ENCODE assay signal across 8 mouse cellular contexts in genomic region chr4:141367997-141368791, GRCm38 (mm10). TPM values are rescaled to one million over a fixed set of nuclear protein-coding genes. Genes with fewer than 3 reads are reported as not detected.
A peak's percentile ranks its signal among the peaks of the same experiment; 100 is the strongest.
DNase-seq lines count a peak whose midpoint lies in the region; ATAC-seq and TF ChIP-seq lines count a peak whose summit lies in the region.

TSS of gene Fam131c (plus strand) at chr4:141368220.

- TF ChIP-seq EP300 in liver, embryonic 14.5 days (IDR thresholded peaks at IDR 0.05; ENCODE audit: low read depth), result no peak

- WGBS in embryonic facial prominence, embryonic 12.5 days, result under 1% methylated on average over 58 of the region's 71 CpGs
- under 1% methylated on average over 45 of the region's 71 CpGs for WGBS in hindbrain, embryonic 16.5 days
- WGBS in liver, embryonic 14.5 days (ENCODE audit: insufficient replicate concordance), result 3% methylated on average over 63 of the region's 71 CpGs

- H3K36me3 ChIP-seq in embryonic facial prominence, embryonic 12.5 days, result no peaks in the 10 kb centered on the region
- no peaks in the 10 kb centered on the region for H3K36me3 ChIP-seq in hindbrain, embryonic 16.5 days (ENCODE audit: control insufficient read depth, insufficient read depth, low read length)
- no peaks in the 10 kb centered on the region for H3K36me3 ChIP-seq in liver, embryonic 14.5 days (replicated peaks; ENCODE audit: control insufficient read depth, insufficient read depth, low read depth)

- H3K27me3 ChIP-seq in embryonic facial prominence, embryonic 12.5 days, result peaks cover 60% of the 10 kb centered on the region
- H3K27me3 ChIP-seq in hindbrain, embryonic 16.5 days (replicated peaks; ENCODE audit: control insufficient read depth, insufficient read depth, low read length), result peaks cover 15% of the 10 kb centered on the region
- H3K27me3 ChIP-seq in liver, embryonic 14.5 days (ENCODE audit: control insufficient read depth, insufficient read depth, low read length), result peaks cover 14% of the 10 kb centered on the region

- DNase-seq in ovary, postnatal 36 days (ENCODE audit: low spot score), result peak; percentile 45
- no peak for DNase-seq in ovary, postnatal 10 days (ENCODE audit: low spot score)
- no peak for DNase-seq in liver, embryonic 14.5 days (ENCODE audit: low read depth in 3 of 3, low spot score in 3 of 3)
- DNase-seq in retina, postnatal 1 day, result peak; percentile 72
- DNase-seq in spleen, postnatal 4 days (ENCODE audit: low spot score in 2 of 2), result no peak
- DNase-seq in layer of hippocampus, adult 8-10 months (ENCODE audit: low spot score in 2 of 2), result no peak

- H3K27ac ChIP-seq in embryonic facial prominence, embryonic 12.5 days, result no peak within 1 kb of the TSS
- peak within 1 kb of the TSS; percentile 16; the same call in 1 of the 2 replicates for H3K27ac ChIP-seq in hindbrain, embryonic 16.5 days (ENCODE audit: low read depth, low read length)
- no peak within 1 kb of the TSS for H3K27ac ChIP-seq in liver, embryonic 14.5 days

- no peak for TF ChIP-seq CTCF in liver, embryonic 14.5 days (IDR thresholded peaks at IDR 0.05; ENCODE audit: low read depth)

- peak within 1 kb of the TSS; percentile 100 for H3K4me2 ChIP-seq in embryonic facial prominence, embryonic 12.5 days (replicated peaks)
- H3K4me2 ChIP-seq in hindbrain, embryonic 16.5 days (ENCODE audit: low read length), result peak within 1 kb of the TSS; percentile 82
- peak within 1 kb of the TSS; percentile 56 for H3K4me2 ChIP-seq in liver, embryonic 14.5 days (ENCODE audit: low read depth)

- peak within 1 kb of the TSS; percentile 72 for H3K9ac ChIP-seq in embryonic facial prominence, embryonic 12.5 days
- H3K9ac ChIP-seq in hindbrain, embryonic 16.5 days (ENCODE audit: low read depth, low read length), result peak within 1 kb of the TSS; percentile 81
- no peak within 1 kb of the TSS for H3K9ac ChIP-seq in liver, embryonic 14.5 days (replicated peaks)

- no peaks in the 10 kb centered on the region for H3K9me3 ChIP-seq in embryonic facial prominence, embryonic 12.5 days
- H3K9me3 ChIP-seq in hindbrain, embryonic 16.5 days (ENCODE audit: control insufficient read depth, low read length), result no peaks in the 10 kb centered on the region
- H3K9me3 ChIP-seq in liver, embryonic 14.5 days (ENCODE audit: control insufficient read depth, low read length), result no peaks in the 10 kb centered on the region

- peak; percentile 3; the same call in 1 of the 2 replicates for ATAC-seq in embryonic facial prominence, embryonic 12.5 days (ENCODE audit: insufficient number of reproducible peaks, insufficient read depth, low FRiP score, low TSS enrichment)
- peak; percentile 66 for ATAC-seq in hindbrain, embryonic 16.5 days
- ATAC-seq in liver, embryonic 14.5 days (ENCODE audit: insufficient read depth), result no peak

- H3K4me1 ChIP-seq in embryonic facial prominence, embryonic 12.5 days, result 0 out of 2 replicates have a peak, but pooled peaks cover 8% of the 10 kb centered on the region
- peaks cover 7% of the 10 kb centered on the region; the same call in 1 of the 2 replicates for H3K4me1 ChIP-seq in hindbrain, embryonic 16.5 days (ENCODE audit: control insufficient read depth, insufficient read depth, low read depth, low read length)
- no peaks in the 10 kb centered on the region for H3K4me1 ChIP-seq in liver, embryonic 14.5 days (replicated peaks; ENCODE audit: control insufficient read depth in 2 of 2, insufficient read depth in 2 of 2, low read length in 1 of 2)

- H3K4me3 ChIP-seq in embryonic facial prominence, embryonic 12.5 days, result peak within 1 kb of the TSS; percentile 62
- H3K4me3 ChIP-seq in hindbrain, embryonic 16.5 days (ENCODE audit: low read length), result peak within 1 kb of the TSS; percentile 66
- H3K4me3 ChIP-seq in liver, embryonic 14.5 days (ENCODE audit: insufficient read depth in 1 of 2, low read depth in 2 of 2, low read length in 2 of 2), result peak within 1 kb of the TSS in 1 of 2 experiments; percentile 29; a peak in 3 of 4 replicates

RNA-seq across cellular contexts. Expression of gene Fam131c, which starts in this region (rescaled TPM):
- 0.98 and 1.1 TPM in 2 replicates for polyA plus RNA-seq in embryonic facial prominence, embryonic 12.5 days (2016; fragmentation: Nextera tagmentation; extraction: Ambion mirVana)
- polyA plus RNA-seq in hindbrain, embryonic 16.5 days (2015; fragmentation: Nextera tagmentation; extraction: Ambion mirVana), result 44.3 and 49.8 TPM in 2 replicates
- 0.03 and 0.09 TPM in 2 replicates for polyA plus RNA-seq in liver, embryonic 14.5 days (2012; rRNA removed)
- 0.09 TPM in 1 of 2 replicates, not detected in the other for polyA plus RNA-seq in liver, embryonic 14.5 days (2014; fragmentation: Nextera tagmentation; extraction: Ambion mirVana)
- 1 to 10 TPM; 2.4 to 3.6 (median 2.8) TPM for total RNA-seq in layer of hippocampus, adult 8-10 months (2022)

Comparison
In these comparisons a context has a peak if more than half of its experiments do, and no peak if none do; other contexts are left out.
1. RNA of gene Fam131c (polyA plus RNA-seq): 44.3 to 49.8 TPM in hindbrain, embryonic 16.5 days; 0.98 to 1.1 TPM in embryonic facial prominence, embryonic 12.5 days and 0.03 to 0.09 TPM in liver, embryonic 14.5 days; every median in the first group is over 10 times any median in the second.
2. DNase-seq: peak in ovary, postnatal 36 days (single experiment) and retina, postnatal 1 day (single experiment); none in ovary, postnatal 10 days (single experiment), liver, embryonic 14.5 days (0 of 3), spleen, postnatal 4 days (0 of 2) and layer of hippocampus, adult 8-10 months (0 of 2).
3. Peak in every context shown above with its lines, with median percentiles within 50 percentile points of each other: H3K4me2 ChIP-seq.